In the genomic region with DNA sequence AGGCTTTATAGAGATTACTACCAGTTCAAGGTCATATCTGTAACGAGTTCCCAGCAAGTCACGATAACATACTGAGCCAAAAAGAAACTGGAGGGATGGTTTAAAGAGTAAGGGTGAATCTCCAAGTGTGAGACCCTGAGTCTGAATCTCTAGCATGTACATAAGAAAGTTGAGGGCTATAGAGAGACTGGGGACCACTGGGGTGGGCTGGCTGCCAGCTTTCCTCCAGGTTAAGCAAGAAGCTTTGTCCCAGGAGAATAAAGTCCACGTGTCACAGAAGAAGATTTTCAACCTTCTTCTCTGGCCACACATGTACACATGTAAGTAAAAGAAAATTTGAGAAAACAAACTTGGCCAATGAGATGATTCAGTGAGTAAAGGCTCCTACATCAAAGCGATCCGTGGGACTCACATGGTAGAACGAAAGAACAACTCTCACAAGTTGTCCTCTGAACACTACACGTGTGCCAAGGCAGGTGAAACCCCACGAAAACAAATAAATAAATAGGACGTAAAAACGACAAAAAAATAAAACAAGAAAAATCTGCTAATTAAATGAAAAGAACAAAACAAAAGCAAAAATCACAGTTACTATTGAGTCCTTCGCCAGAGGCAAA, we compare ENCODE assay signal across 9 mouse cellular contexts. TPM values are rescaled to one million over a fixed set of nuclear protein-coding genes. Genes with fewer than 3 reads are reported as not detected.
DNase-seq lines count a peak whose midpoint lies in the region; ATAC-seq lines count a peak whose summit lies in the region.
"Had no signal": no experiment of that assay in that cellular context is flagged by ENCODE, and none has a peak within 500 bp of the region (broad histone marks: within the 10 kb centered on the region; RNA-seq: fewer than 3 reads in every experiment).

No protein-coding gene starts in this region.

- peaks cover 6% of the 10 kb centered on the region for H3K4me1 ChIP-seq in kidney, embryonic 15.5 days
- peaks cover 10% of the 10 kb centered on the region for H3K4me1 ChIP-seq in neural tube, embryonic 12.5 days

- 0 out of 2 replicates have a peak, but pooled peaks cover 13% of the 10 kb centered on the region for H3K27me3 ChIP-seq in kidney, embryonic 15.5 days
- no peaks in the 10 kb centered on the region for H3K27me3 ChIP-seq in neural tube, embryonic 12.5 days (replicated peaks)

- peak; percentile 32 for DNase-seq in cerebellum, adult 11 months
- DNase-seq in testis, postnatal 10 days (ENCODE audit: low spot score): peak; percentile 58
- DNase-seq in testis, postnatal 14 days (ENCODE audit: low spot score): no peak
- DNase-seq in frontal cortex, postnatal 36 days (ENCODE audit: low spot score in 2 of 2): no peak
- DNase-seq in gastrocnemius, postnatal 14 days: no peak

- intact Hi-C loops in gastrocnemius, postnatal 14 days (cut with DNase I; ENCODE audit: low total_unique reads): no loop called here

- WGBS in kidney, embryonic 15.5 days: 52% methylated on average over 11 of the region's 11 CpGs
- WGBS in neural tube, embryonic 12.5 days: 63% methylated on average over 11 of the region's 11 CpGs

- peak overlapping the region; percentile 69 for H3K4me2 ChIP-seq in kidney, embryonic 15.5 days
- peak overlapping the region; percentile 76 for H3K4me2 ChIP-seq in neural tube, embryonic 12.5 days (replicated peaks)

- H3K4me3 ChIP-seq in kidney, embryonic 15.5 days (replicated peaks): peak overlapping the region; percentile 82
- peak overlapping the region; percentile 71 for H3K4me3 ChIP-seq in neural tube, embryonic 12.5 days

- peak overlapping the region; percentile 77; the same call in 1 of the 2 replicates for H3K9ac ChIP-seq in kidney, embryonic 15.5 days
- H3K9ac ChIP-seq in neural tube, embryonic 12.5 days: no peak overlapping the region

- no peaks in the 10 kb centered on the region for H3K9me3 ChIP-seq in kidney, embryonic 15.5 days (replicated peaks)
- H3K9me3 ChIP-seq in neural tube, embryonic 12.5 days: no peaks in the 10 kb centered on the region

- no peak for ATAC-seq in cerebellum, adult (ENCODE audit: insufficient number of reproducible peaks, low FRiP score, low TSS enrichment)
- no peak for ATAC-seq in kidney, embryonic 15.5 days (replicated peaks; ENCODE audit: low FRiP score)
- ATAC-seq in neural tube, embryonic 12.5 days (ENCODE audit: low FRiP score, low read depth): 0 out of 2 replicates have a peak, but pooled peaks have one; percentile 17

- H3K27ac ChIP-seq in kidney, embryonic 15.5 days: no peak overlapping the region
- H3K27ac ChIP-seq in neural tube, embryonic 12.5 days: no peak overlapping the region

- H3K36me3 ChIP-seq in kidney, embryonic 15.5 days: no peaks in the 10 kb centered on the region
- 0 out of 2 replicates have a peak, but pooled peaks cover 5% of the 10 kb centered on the region for H3K36me3 ChIP-seq in neural tube, embryonic 12.5 days

RNA-seq across cellular contexts. Expression of a gene that starts 35.8 kb away (rescaled TPM):
- not detected in 2 replicates for polyA plus RNA-seq in kidney, embryonic 15.5 days (2015; fragmentation: Nextera tagmentation; extraction: Ambion mirVana)
- not detected in 2 replicates for polyA plus RNA-seq in neural tube, embryonic 12.5 days (2016; fragmentation: Nextera tagmentation; extraction: Ambion mirVana)
- not detected for total RNA-seq in gastrocnemius, postnatal 14 days (2021)
- total RNA-seq: common myeloid progenitor, adult 5-6 weeks had no signal

Comparison
In these comparisons a context has a peak if more than half of its experiments do, and no peak if none do; other contexts are left out.
1. DNase-seq: peak in cerebellum, adult 11 months (single experiment) and testis, postnatal 10 days (single experiment); none in testis, postnatal 14 days (single experiment), frontal cortex, postnatal 36 days (0 of 2) and gastrocnemius, postnatal 14 days (single experiment).